ENCODE assay signal across 15 mouse cellular contexts in genomic region chr3:152288740-152289139, GRCm38 (mm10). TPM values are rescaled to one million over a fixed set of nuclear protein-coding genes. Genes with fewer than 3 reads are reported as not detected.
A peak's percentile ranks its signal among the peaks of the same experiment; 100 is the strongest.
DNase-seq lines count a peak whose midpoint lies in the region; ATAC-seq and TF ChIP-seq lines count a peak whose summit lies in the region.
"Had no signal": no experiment of that assay in that cellular context is flagged by ENCODE, and none has a peak within 500 bp of the region (broad histone marks: within the 10 kb centered on the region; RNA-seq: fewer than 3 reads in every experiment).

No protein-coding gene starts in this region.

- H3K27ac ChIP-seq in heart, postnatal 0 days (ENCODE audit: low read depth) = peak overlapping the region; percentile 4; the same call in 1 of the 2 replicates
- no peak overlapping the region for H3K27ac ChIP-seq in stomach, postnatal 0 days (replicated peaks)
- H3K27ac ChIP-seq in hindbrain, embryonic 14.5 days = no peak overlapping the region
- H3K27ac ChIP-seq: midbrain, embryonic 10.5 days; neural tube, embryonic 12.5 days; stomach, embryonic 15.5 days had no signal

- no peak overlapping the region for H3K9ac ChIP-seq in heart, postnatal 0 days (replicated peaks; ENCODE audit: low read depth, low read length)
- no peak overlapping the region for H3K9ac ChIP-seq in stomach, postnatal 0 days (ENCODE audit: low read length)
- no peak overlapping the region for H3K9ac ChIP-seq in hindbrain, embryonic 14.5 days
- H3K9ac ChIP-seq: neural tube, embryonic 12.5 days; stomach, embryonic 15.5 days had no signal

- WGBS in heart, postnatal 0 days = 46% methylated on average over 4 of the region's 4 CpGs
- WGBS in stomach, postnatal 0 days = 56% methylated on average over 4 of the region's 4 CpGs
- WGBS in lung, adult 2 months = 73% methylated on average over 4 of the region's 4 CpGs
- 78% methylated on average over 4 of the region's 4 CpGs for WGBS in hindbrain, embryonic 14.5 days

- ATAC-seq in heart, postnatal 0 days (ENCODE audit: insufficient read depth, low read depth) = 0 out of 2 replicates have a peak, but pooled peaks have one; percentile 36
- ATAC-seq in stomach, postnatal 0 days (ENCODE audit: low FRiP score, low TSS enrichment) = no peak
- no peak for ATAC-seq in hindbrain, embryonic 14.5 days (ENCODE audit: low FRiP score)
- ATAC-seq: CD4-positive, CD25-positive, alpha-beta regulatory T cell, adult 4 months had no signal

- DNase-seq in kidney, adult 11 months = peak; percentile 45
- no peak for DNase-seq in kidney, postnatal 4 days
- DNase-seq in adrenal gland, adult 2 months = peak; percentile 78
- DNase-seq in adrenal gland, postnatal 36 days = peak; percentile 73 to 76
- no peak for DNase-seq in heart, postnatal 0 days (ENCODE audit: low spot score)
- DNase-seq in stomach, postnatal 0 days (ENCODE audit: low spot score) = no peak
- DNase-seq in lung, adult 2 months = no peak
- no peak for DNase-seq in hindbrain, embryonic 14.5 days (ENCODE audit: low spot score)
- DNase-seq: cerebellum, adult 18-20 months; layer of hippocampus, adult 9-11 months; lung, adult 18-20 months had no signal

- TF ChIP-seq CTCF in heart, postnatal 0 days (IDR thresholded peaks at IDR 0.05; ENCODE audit: low read depth) = no peak
- no peak for TF ChIP-seq CTCF in stomach, postnatal 0 days (IDR thresholded peaks at IDR 0.05; ENCODE audit: low read depth)
- no peak for TF ChIP-seq CTCF in lung, adult 2 months (IDR thresholded peaks at IDR 0.05; ENCODE audit: insufficient read depth, low read length)

- no peak for TF ChIP-seq POLR2A in lung, adult 2 months (IDR thresholded peaks at IDR 0.05; ENCODE audit: borderline replicate concordance, extremely low read depth, low read depth, low read length)

- H3K4me2 ChIP-seq in heart, postnatal 0 days (ENCODE audit: low read depth, low read length) = no peak overlapping the region
- H3K4me2 ChIP-seq in stomach, postnatal 0 days (replicated peaks; ENCODE audit: low read depth) = no peak overlapping the region
- H3K4me2 ChIP-seq in hindbrain, embryonic 14.5 days (replicated peaks) = no peak overlapping the region
- H3K4me2 ChIP-seq: neural tube, embryonic 12.5 days; stomach, embryonic 15.5 days had no signal

- peaks cover 11% of the 10 kb centered on the region for H3K36me3 ChIP-seq in heart, postnatal 0 days (replicated peaks; ENCODE audit: control insufficient read depth, insufficient read depth, low read length)
- no peaks in the 10 kb centered on the region for H3K36me3 ChIP-seq in stomach, postnatal 0 days (ENCODE audit: control insufficient read depth, insufficient read depth, low read length)
- peaks cover 84% of the 10 kb centered on the region for H3K36me3 ChIP-seq in hindbrain, embryonic 14.5 days (replicated peaks; ENCODE audit: control insufficient read depth, insufficient read depth)

- H3K27me3 ChIP-seq in heart, postnatal 0 days (ENCODE audit: control insufficient read depth, insufficient read depth, low read length) = no peaks in the 10 kb centered on the region
- no peaks in the 10 kb centered on the region for H3K27me3 ChIP-seq in stomach, postnatal 0 days (ENCODE audit: control insufficient read depth, insufficient read depth, low read length)
- no peaks in the 10 kb centered on the region for H3K27me3 ChIP-seq in hindbrain, embryonic 14.5 days (ENCODE audit: control insufficient read depth, insufficient read depth, low read length)
- H3K27me3 ChIP-seq: neural tube, embryonic 12.5 days; stomach, embryonic 15.5 days had no signal

- no peak overlapping the region for H3K4me3 ChIP-seq in heart, postnatal 0 days (ENCODE audit: low read depth, low read length)
- H3K4me3 ChIP-seq in stomach, postnatal 0 days (ENCODE audit: low read depth, low read length) = no peak overlapping the region
- H3K4me3 ChIP-seq in lung, adult 2 months (replicated peaks; ENCODE audit: extremely low read depth, low read depth, low read length) = no peak overlapping the region
- no peak overlapping the region for H3K4me3 ChIP-seq in hindbrain, embryonic 14.5 days (replicated peaks; ENCODE audit: low read length)
- H3K4me3 ChIP-seq: midbrain, embryonic 10.5 days; neural tube, embryonic 12.5 days; stomach, embryonic 15.5 days had no signal

- no peaks in the 10 kb centered on the region for H3K9me3 ChIP-seq in heart, postnatal 0 days (replicated peaks; ENCODE audit: control insufficient read depth, low read length)
- H3K9me3 ChIP-seq in stomach, postnatal 0 days (ENCODE audit: control insufficient read depth, low read length) = no peaks in the 10 kb centered on the region
- no peaks in the 10 kb centered on the region for H3K9me3 ChIP-seq in hindbrain, embryonic 14.5 days (ENCODE audit: control insufficient read depth, low read length)
- H3K9me3 ChIP-seq: midbrain, embryonic 10.5 days; neural tube, embryonic 12.5 days; stomach, embryonic 15.5 days had no signal

- no peak for TF ChIP-seq EP300 in heart, postnatal 0 days (IDR thresholded peaks at IDR 0.05; ENCODE audit: low read depth)
- no peak for TF ChIP-seq EP300 in stomach, postnatal 0 days (optimal IDR thresholded peaks at IDR 0.05)

- peaks cover 12% of the 10 kb centered on the region; the same call in 1 of the 2 replicates for H3K4me1 ChIP-seq in heart, postnatal 0 days (ENCODE audit: control insufficient read depth, insufficient read depth)
- no peaks in the 10 kb centered on the region for H3K4me1 ChIP-seq in stomach, postnatal 0 days (replicated peaks; ENCODE audit: control insufficient read depth, insufficient read depth)
- H3K4me1 ChIP-seq in lung, adult 2 months (ENCODE audit: control insufficient read depth, insufficient read depth, low read length) = no peaks in the 10 kb centered on the region
- H3K4me1 ChIP-seq in hindbrain, embryonic 14.5 days (replicated peaks; ENCODE audit: control insufficient read depth, insufficient read depth, low read length) = no peaks in the 10 kb centered on the region
- H3K4me1 ChIP-seq: midbrain, embryonic 10.5 days; neural tube, embryonic 12.5 days; stomach, embryonic 15.5 days had no signal

RNA-seq across cellular contexts. Expression of gene Nexn, which starts 22.6 kb away (rescaled TPM):
- total RNA-seq in adrenal gland, adult 2 months (2021) = 1 to 10 TPM; 3.7 TPM
- polyA plus RNA-seq in adrenal gland, adult 2 months (2012; rRNA removed) = not detected in 2 replicates
- 1 to 10 TPM; 2.2 to 3.9 TPM for total RNA-seq in adrenal gland, postnatal 36 days (2021)
- 32.1 and 88.6 TPM in 2 replicates for total RNA-seq in heart, postnatal 0 days (2014; rRNA removed; ENCODE audit: low replicate concordance)
- polyA plus RNA-seq in heart, postnatal 0 days (2015; fragmentation: Nextera tagmentation; extraction: Ambion mirVana) = 314 and 316 TPM in 2 replicates
- 29.8 and 37.9 TPM in 2 replicates for polyA plus RNA-seq in stomach, postnatal 0 days (2015; fragmentation: Nextera tagmentation; extraction: Ambion mirVana)
- polyA plus RNA-seq in lung, adult 2 months (2012; rRNA removed) = 0.34 and 1.1 TPM in 2 replicates
- polyA plus RNA-seq in hindbrain, embryonic 14.5 days (2014; fragmentation: Nextera tagmentation; extraction: Ambion mirVana) = 0.33 and 1.8 TPM in 2 replicates

RNA-seq across cellular contexts. Expression of gene Miga1, which starts 51.5 kb away (rescaled TPM):
- 10 to 100 TPM in 1 of 2 experiments, 1 to 10 TPM in 1; 8.4 to 12.3 TPM for total RNA-seq in adrenal gland, adult 2 months (2021)
- polyA plus RNA-seq in adrenal gland, adult 2 months (2012; rRNA removed) = 4.1 and 6.5 TPM in 2 replicates
- 10 to 100 TPM in 1 of 2 experiments, 1 to 10 TPM in 1; 9.7 to 12.1 TPM for total RNA-seq in adrenal gland, postnatal 36 days (2021)
- 6.8 and 9.8 TPM in 2 replicates for total RNA-seq in heart, postnatal 0 days (2014; rRNA removed; ENCODE audit: low replicate concordance)
- 8.7 and 9.0 TPM in 2 replicates for polyA plus RNA-seq in heart, postnatal 0 days (2015; fragmentation: Nextera tagmentation; extraction: Ambion mirVana)
- polyA plus RNA-seq in stomach, postnatal 0 days (2015; fragmentation: Nextera tagmentation; extraction: Ambion mirVana) = 3.5 and 3.6 TPM in 2 replicates
- 9.5 and 11.6 TPM in 2 replicates for polyA plus RNA-seq in lung, adult 2 months (2012; rRNA removed)
- polyA plus RNA-seq in hindbrain, embryonic 14.5 days (2014; fragmentation: Nextera tagmentation; extraction: Ambion mirVana) = 18.9 and 20.1 TPM in 2 replicates

RNA-seq across cellular contexts. Expression of gene Usp33, which starts 57.5 kb away (rescaled TPM):
- total RNA-seq in adrenal gland, adult 2 months (2021) = 10 to 100 TPM; 87.8 to 99.7 TPM
- 8.4 and 14.0 TPM in 2 replicates for polyA plus RNA-seq in adrenal gland, adult 2 months (2012; rRNA removed)
- total RNA-seq in adrenal gland, postnatal 36 days (2021) = 10 to 100 TPM; 84.3 to 95.8 TPM
- 16.6 and 21.7 TPM in 2 replicates for total RNA-seq in heart, postnatal 0 days (2014; rRNA removed; ENCODE audit: low replicate concordance)
- polyA plus RNA-seq in heart, postnatal 0 days (2015; fragmentation: Nextera tagmentation; extraction: Ambion mirVana) = 16.4 and 17.2 TPM in 2 replicates
- polyA plus RNA-seq in stomach, postnatal 0 days (2015; fragmentation: Nextera tagmentation; extraction: Ambion mirVana) = 15.7 and 16.1 TPM in 2 replicates
- polyA plus RNA-seq in lung, adult 2 months (2012; rRNA removed) = 16.3 and 26.6 TPM in 2 replicates
- 108 and 113 TPM in 2 replicates for polyA plus RNA-seq in hindbrain, embryonic 14.5 days (2014; fragmentation: Nextera tagmentation; extraction: Ambion mirVana)

Comparison
In these comparisons a context has a peak if more than half of its experiments do, and no peak if none do; other contexts are left out.
1. DNase-seq: peak in kidney, adult 11 months (single experiment), adrenal gland, adult 2 months (single experiment) and adrenal gland, postnatal 36 days (2 of 2); none in kidney, postnatal 4 days (0 of 2), heart, postnatal 0 days (single experiment), stomach, postnatal 0 days (single experiment), lung, adult 2 months (single experiment) and hindbrain, embryonic 14.5 days (single experiment).
2. RNA of gene Nexn, which starts 22.6 kb away (polyA plus RNA-seq): 314 to 316 TPM in heart, postnatal 0 days and 29.8 to 37.9 TPM in stomach, postnatal 0 days; 0.33 to 1.8 TPM in hindbrain, embryonic 14.5 days, 0.34 to 1.1 TPM in lung, adult 2 months and not detected in adrenal gland, adult 2 months; every median in the first group is over 10 times any median in the second.